Mouse (Mus musculus) hindbrain, embryonic 16.5 days (tissue): ENCODE data around the gene Eno3. TPM values are rescaled to one million over a fixed set of nuclear protein-coding genes. Genes with fewer than 3 reads are reported as not detected.

Experiments used
- ATAC-seq: fragments of 200-750 bp; cut with Nextera tagmentation; 2 replicates; pipeline ENCODE4 v1.8.0; 2017; ENCODE audit warnings: moderate TSS enrichment, moderate library complexity
- H3K27ac ChIP-seq: fragments of 300-500 bp; sonication (generic); 2 replicates; pipeline ENCODE4 v1.5.1; 2014; ENCODE audit warnings: low read depth, mild to moderate bottlenecking, control low read depth, low read length, moderate library complexity
- H3K27me3 ChIP-seq: fragments of 300-500 bp; sonication (generic); replicated peaks from 2 replicates; pipeline ENCODE4 v1.6.1; 2014; ENCODE audit warnings: low read length; ENCODE audit not compliant: control insufficient read depth, insufficient read depth
- H3K36me3 ChIP-seq: fragments of 300-500 bp; sonication (generic); 2 replicates; pipeline ENCODE4 v1.6.1; 2014; ENCODE audit warnings: mild to moderate bottlenecking, low read length, moderate library complexity, mixed read lengths; ENCODE audit not compliant: control insufficient read depth, insufficient read depth
- H3K4me1 ChIP-seq: fragments of 300-500 bp; sonication (generic); 2 replicates; pipeline ENCODE4 v1.6.1; 2014; ENCODE audit warnings: low read depth, low read length; ENCODE audit not compliant: control insufficient read depth, insufficient read depth
- H3K4me2 ChIP-seq: fragments of 300-500 bp; sonication (generic); 2 replicates; pipeline ENCODE4 v1.6.1; 2014; ENCODE audit warnings: mild to moderate bottlenecking, low read length, control low read depth, moderate library complexity
- H3K4me3 ChIP-seq: fragments of 300-500 bp; sonication (generic); 2 replicates; pipeline ENCODE4 v1.5.1; 2014; ENCODE audit warnings: mild to moderate bottlenecking, low read length, control low read depth, moderate library complexity
- H3K9ac ChIP-seq: fragments of 300-500 bp; sonication (generic); 2 replicates; pipeline ENCODE4 v1.6.1; 2014; ENCODE audit warnings: low read depth, mild to moderate bottlenecking, control low read depth, low read length, moderate library complexity
- H3K9me3 ChIP-seq: fragments of 300-500 bp; sonication (generic); 2 replicates; pipeline ENCODE4 v1.6.1; 2014; ENCODE audit warnings: mild to moderate bottlenecking, low read length, moderate library complexity; ENCODE audit not compliant: control insufficient read depth
- WGBS: fragments of 180-500 bp; shearing (Covaris S2); extraction: QIAGEN DNeasy Blood & Tissue Kit; methylation state at CpG from one replicate; pipeline ENCODE4 v1.1.7; 2014; 5-methylcytosine and 5-hydroxymethylcytosine counted together
- polyA plus RNA-seq: library from polyadenylated mRNA; unstranded; fragments of >200 nt; fragmentation: Nextera tagmentation; extraction: Ambion mirVana; gene quantifications from 2 replicates; pipeline ENCODE4 v1.2.1, GENCODE M21; 2015

Gene Eno3
- polyA plus RNA-seq, 1 experiment from 2014 or later, result 6.0 TPM

DNA sequence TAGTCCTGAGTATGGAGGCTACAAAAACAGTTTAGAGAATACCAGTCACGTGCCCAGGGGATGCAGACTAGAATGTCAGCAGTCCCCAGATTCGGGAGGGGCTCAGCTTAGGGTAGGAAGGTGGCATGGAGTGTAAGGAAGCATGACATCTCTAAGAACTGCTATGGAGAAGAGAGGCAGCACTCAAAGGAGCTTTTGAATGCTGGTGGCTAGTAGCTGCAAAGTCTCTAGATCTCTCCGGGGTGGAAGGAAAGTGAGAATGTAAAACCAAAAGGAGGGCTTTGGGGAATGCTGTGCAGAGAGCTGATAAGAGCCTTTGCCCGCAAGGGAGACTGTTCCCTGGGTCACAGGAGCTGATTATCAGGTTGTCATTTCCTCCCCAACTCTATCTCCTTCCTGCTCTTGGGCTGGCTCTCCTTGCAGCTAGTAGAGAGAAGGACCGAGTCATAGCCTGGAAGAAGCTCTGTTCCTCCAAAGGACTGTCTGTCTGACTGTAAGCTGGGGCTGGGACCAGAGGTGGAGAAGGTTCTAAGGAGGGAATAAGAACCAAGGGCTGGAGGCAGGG lies 18.2 kb upstream of the Eno3 start, which contains the start of gene Gp1ba:
Gene Gp1ba, plus strand, starts transcription at position 409 of the 565 bp plus-strand sequence.
- WGBS, result 69% methylated on average over 5 of the region's 5 CpGs
- H3K27ac ChIP-seq, result no peak within 1 kb of the TSS
- ATAC-seq, result no peak
- no peak within 1 kb of the TSS for H3K4me3 ChIP-seq
- no peak within 1 kb of the TSS for H3K4me2 ChIP-seq
- no peaks in the 10 kb centered on the region for H3K27me3 ChIP-seq
- no peak within 1 kb of the TSS for H3K9ac ChIP-seq
- H3K4me1 ChIP-seq, result no peaks in the 10 kb centered on the region
- peaks cover 3% of the 10 kb centered on the region; the same call in 1 of the 2 replicates for H3K36me3 ChIP-seq
- no peaks in the 10 kb centered on the region for H3K9me3 ChIP-seq

DNA sequence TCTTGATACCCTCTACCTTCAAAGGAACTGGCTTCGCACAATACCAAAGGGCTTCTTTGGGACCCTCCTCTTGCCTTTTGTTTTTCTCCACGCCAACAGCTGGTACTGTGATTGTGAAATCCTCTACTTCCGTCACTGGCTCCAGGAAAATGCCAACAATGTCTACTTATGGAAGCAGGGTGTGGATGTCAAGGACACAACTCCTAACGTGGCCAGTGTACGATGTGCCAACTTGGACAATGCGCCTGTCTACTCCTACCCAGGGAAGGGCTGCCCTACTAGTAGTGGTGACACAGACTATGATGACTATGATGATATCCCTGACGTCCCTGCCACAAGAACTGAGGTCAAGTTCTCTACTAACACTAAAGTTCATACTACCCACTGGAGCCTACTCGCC lies 17.0 kb upstream of the Eno3 start:
- Histone ChIP-seq H3K4me1 (no peaks in the 10 kb centered on the region), H3K27ac (no peak overlapping the region), H3K27me3 (no peaks in the 10 kb centered on the region), H3K36me3 (peaks cover 10% of the 10 kb centered on the region; the same call in 1 of the 2 replicates), H3K9ac (no peak overlapping the region), H3K4me2 (no peak overlapping the region), H3K9me3 (no peaks in the 10 kb centered on the region), H3K4me3 (no peak overlapping the region)
- whole genome bisulfite sequencing, result 88% methylated on average over 8 of the region's 8 CpGs
- ATAC-seq, result no peak

DNA sequence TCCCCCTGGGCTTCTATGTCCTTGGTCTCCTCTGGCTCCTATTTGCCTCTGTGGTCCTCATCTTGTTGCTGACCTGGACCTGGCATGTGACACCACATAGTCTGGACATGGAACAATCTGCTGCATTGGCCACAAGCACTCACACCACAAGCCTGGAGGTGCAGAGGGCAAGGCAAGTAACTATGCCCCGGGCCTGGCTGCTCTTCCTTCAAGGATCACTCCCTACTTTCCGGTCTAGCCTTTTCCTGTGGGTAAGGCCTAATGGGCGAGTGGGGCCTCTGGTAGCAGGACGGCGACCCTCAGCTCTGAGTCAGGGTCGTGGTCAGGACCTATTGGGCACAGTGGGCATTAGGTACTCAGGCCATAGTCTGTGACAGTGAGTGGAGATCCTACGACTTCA lies 15.8 kb upstream of the Eno3 start:
- Histone ChIP-seq H3K9ac (no peak overlapping the region), H3K27ac (no peak overlapping the region), H3K27me3 (no peaks in the 10 kb centered on the region), H3K4me3 (no peak overlapping the region), H3K4me1 (peaks cover 12% of the 10 kb centered on the region), H3K36me3 (peaks cover 10% of the 10 kb centered on the region; the same call in 1 of the 2 replicates), H3K9me3 (no peaks in the 10 kb centered on the region), H3K4me2 (no peak overlapping the region)
- WGBS, result 83% methylated on average over 7 of the region's 7 CpGs
- no peak for ATAC-seq

DNA sequence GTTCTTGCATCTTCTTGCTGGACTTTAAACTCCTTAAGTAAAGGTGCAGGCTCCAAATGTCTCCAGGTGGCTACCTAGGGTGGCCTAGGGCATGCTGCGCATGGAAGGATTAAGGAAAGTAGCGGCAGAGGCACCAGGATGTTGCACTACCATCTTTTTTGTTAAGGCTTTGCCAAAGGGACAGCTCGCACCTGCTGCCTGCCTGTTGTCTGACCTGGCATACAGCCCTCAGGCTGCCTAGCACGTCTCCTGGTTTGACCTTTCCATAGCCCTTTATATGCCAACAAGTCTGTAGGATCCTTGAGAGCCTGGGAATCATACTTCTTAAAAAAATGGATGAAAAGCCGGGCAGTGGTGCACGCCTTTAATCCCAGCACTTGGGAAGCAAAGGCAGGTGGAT lies 14.0 kb upstream of the Eno3 start:
- Histone ChIP-seq H3K36me3 (peaks cover 10% of the 10 kb centered on the region; the same call in 1 of the 2 replicates), H3K9ac (no peak overlapping the region), H3K4me3 (no peak overlapping the region), H3K27ac (no peak overlapping the region), H3K27me3 (no peaks in the 10 kb centered on the region), H3K4me1 (peaks cover 16% of the 10 kb centered on the region), H3K4me2 (no peak overlapping the region), H3K9me3 (no peaks in the 10 kb centered on the region)
- 92% methylated on average over 6 of the region's 6 CpGs for WGBS
- ATAC-seq, result no peak

DNA sequence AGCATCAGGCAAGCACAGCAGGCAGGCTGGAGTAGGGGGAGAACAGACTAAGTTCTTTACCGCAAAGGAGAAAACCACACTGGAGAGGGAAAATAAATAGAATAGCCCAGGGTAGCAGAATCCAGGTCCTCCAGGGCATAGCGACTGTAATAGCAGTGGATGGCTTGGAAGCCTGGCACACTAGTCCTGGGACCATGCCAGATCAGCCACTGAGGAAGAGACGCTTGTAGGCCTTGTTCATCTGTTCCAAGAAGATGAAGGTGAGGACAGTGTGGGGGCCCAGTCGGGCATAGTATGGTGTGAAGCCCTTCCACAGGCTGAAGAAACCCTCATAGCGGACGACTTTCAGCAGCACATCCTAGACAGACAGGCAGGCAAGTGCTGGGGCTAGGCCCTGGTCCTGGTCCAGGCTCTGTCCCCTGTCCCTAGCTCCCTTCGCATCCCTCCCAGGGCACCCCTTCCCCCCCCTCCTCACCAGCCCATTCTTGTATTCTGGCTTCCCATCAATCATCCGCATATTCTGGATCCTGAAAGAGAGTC lies 12.4 kb upstream of the Eno3 start:
- ATAC-seq, result no peak
- H3K4me2 ChIP-seq, result no peak overlapping the region
- WGBS, result 94% methylated on average over 8 of the region's 8 CpGs
- H3K9me3 ChIP-seq, result no peaks in the 10 kb centered on the region
- H3K4me3 ChIP-seq, result no peak overlapping the region
- H3K27me3 ChIP-seq, result no peaks in the 10 kb centered on the region
- peaks cover 25% of the 10 kb centered on the region for H3K4me1 ChIP-seq
- no peak overlapping the region for H3K27ac ChIP-seq
- no peak overlapping the region for H3K9ac ChIP-seq
- peaks cover 14% of the 10 kb centered on the region for H3K36me3 ChIP-seq

DNA sequence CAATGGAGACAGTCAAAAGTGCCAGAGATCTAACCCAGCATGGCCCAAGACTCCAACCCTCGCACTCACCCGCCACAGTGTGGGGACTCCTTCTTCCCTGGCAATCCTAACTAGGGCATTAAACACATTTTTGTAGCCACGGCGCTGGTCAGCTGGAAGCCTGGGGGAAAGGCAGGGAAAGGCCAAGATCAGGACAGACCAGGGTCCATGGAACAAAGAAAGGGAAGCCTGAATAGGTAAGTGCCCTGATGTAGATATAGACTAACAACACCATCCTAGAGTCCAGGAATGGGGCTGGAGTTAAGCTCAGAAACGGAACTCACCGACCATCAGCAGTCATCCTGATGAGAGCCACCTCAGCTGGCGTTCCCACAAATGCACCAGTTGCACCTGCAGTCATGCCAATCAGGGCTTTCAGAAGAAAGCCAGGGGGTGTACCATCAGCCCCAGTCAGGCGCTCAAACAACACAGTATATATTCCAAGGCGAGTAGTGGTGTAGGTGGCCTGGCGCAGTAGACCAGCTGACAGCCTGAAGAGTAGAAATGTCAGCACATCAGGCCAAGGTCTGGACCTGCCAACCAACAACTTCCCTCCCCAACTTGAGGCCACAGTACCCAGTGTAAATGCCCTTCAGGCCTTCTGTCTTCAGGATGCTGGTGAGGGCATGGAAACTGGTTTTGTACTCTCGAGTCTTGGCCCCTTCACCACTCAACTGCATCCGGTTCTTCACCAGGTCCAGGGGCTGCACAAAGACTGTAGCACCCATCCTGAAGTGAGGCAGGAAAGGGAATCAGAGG lies 11.3 kb upstream of the Eno3 start:
- WGBS, result 91% methylated on average over 12 of the region's 12 CpGs
- no peak for ATAC-seq
- H3K27me3 ChIP-seq, result no peaks in the 10 kb centered on the region

DNA sequence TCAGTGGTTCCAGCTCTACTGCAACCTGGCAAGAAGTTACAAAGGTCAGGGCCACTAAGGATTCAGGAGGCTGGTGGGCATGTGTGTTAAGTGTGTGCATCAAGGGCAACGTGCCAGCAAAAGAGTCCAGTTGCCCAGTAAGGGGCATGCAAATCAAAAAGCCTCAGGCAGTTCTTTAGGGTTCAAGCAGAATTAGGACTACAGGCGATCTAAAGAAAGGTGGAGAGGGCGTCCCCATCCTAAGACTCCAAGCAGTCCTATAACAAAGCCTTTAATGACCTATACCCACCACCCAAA lies 10.8 kb upstream of the Eno3 start:
- Histone ChIP-seq H3K4me2 (peak overlapping the region; percentile 64), H3K9ac (peak overlapping the region; percentile 85), H3K4me1 (peaks cover 25% of the 10 kb centered on the region), H3K36me3 (peaks cover 23% of the 10 kb centered on the region), H3K4me3 (peak overlapping the region; percentile 64), H3K9me3 (no peaks in the 10 kb centered on the region), H3K27me3 (no peaks in the 10 kb centered on the region), H3K27ac (peak overlapping the region; percentile 91)
- 18% methylated on average over 3 of the region's 3 CpGs for WGBS
- no peak for ATAC-seq

More for the DNA sequence above, 11.3 kb upstream of the Eno3 start:
- H3K4me3 ChIP-seq, result peak overlapping the region; percentile 64
- peaks cover 25% of the 10 kb centered on the region for H3K4me1 ChIP-seq
- peaks cover 19% of the 10 kb centered on the region for H3K36me3 ChIP-seq
- H3K4me2 ChIP-seq, result peak overlapping the region; percentile 64
- peak overlapping the region; percentile 85 for H3K9ac ChIP-seq
- no peak overlapping the region for H3K27ac ChIP-seq
- H3K9me3 ChIP-seq, result no peaks in the 10 kb centered on the region

DNA sequence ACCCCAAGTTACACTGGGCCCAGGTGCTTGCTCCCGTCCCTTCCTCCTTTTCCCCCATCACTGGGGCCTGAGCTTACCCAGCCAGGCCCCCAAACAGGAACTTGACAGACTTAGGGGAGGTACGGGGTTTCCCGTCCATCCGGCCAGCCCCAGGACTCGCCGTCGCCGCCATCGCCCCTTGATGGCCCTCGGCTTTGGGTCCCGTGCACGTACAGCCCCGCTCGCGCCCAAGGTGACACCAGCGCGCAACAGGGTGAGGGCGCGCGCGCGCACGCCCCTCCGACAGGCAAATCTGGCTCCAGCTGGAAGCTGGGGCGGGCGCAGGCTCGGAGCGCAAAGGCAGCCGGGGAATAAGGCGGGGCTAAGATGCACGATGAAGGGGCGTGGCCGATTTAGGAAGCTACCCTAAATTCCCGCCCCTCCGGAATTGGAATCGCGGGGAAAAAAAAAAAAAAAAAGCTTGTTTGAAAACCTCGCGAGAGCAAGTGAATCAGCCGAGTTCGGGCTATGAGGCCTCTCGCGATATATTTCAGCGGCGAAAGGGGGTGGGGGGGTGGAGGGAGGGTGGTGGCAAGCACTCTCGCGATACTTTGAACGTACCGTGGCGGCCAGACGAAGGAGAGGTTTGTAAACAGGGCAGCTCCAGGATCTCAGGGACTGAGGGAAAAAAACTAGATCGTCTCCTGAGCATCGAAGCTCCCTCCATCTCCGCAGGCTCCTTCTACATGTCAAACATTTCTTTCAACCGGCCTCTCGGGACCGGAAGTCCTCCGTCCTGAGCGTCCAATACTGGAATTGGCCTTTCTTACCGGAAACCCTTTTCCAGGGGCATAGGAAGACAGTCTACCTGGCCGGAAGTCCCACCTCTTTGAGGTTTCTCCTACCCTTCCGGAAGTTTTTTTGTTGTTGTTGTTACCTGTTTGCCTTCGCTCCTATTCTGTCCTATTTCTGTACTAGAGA lies 10.0 kb upstream of the Eno3 start, which contains the start of the genes Rnf167 and Slc25a11:
Gene Rnf167, plus strand, starts transcription at position 545 of the 960 bp plus-strand sequence.
Gene Slc25a11, minus strand, starts transcription at position 789 of the 960 bp plus-strand sequence.
- H3K36me3 ChIP-seq, result peaks cover 27% of the 10 kb centered on the region
- peak within 1 kb of the TSS; percentile 94 for H3K4me2 ChIP-seq
- WGBS, result under 1% methylated on average over 63 of the region's 63 CpGs
- peak; percentile 92 for ATAC-seq
- peak within 1 kb of the TSS; percentile 85 for H3K9ac ChIP-seq
- H3K27ac ChIP-seq, result peak within 1 kb of the TSS; percentile 91
- no peaks in the 10 kb centered on the region for H3K9me3 ChIP-seq
- peak within 1 kb of the TSS; percentile 64 for H3K4me3 ChIP-seq
- H3K4me1 ChIP-seq, result peaks cover 27% of the 10 kb centered on the region
- no peaks in the 10 kb centered on the region for H3K27me3 ChIP-seq
